Mouse (Mus musculus) liver, embryonic 14.5 days (tissue): Measurements from ENCODE around the gene Taar2.

Source experiments
- CTCF ChIP-seq: IDR thresholded peaks from 2 replicates; pipeline ENCODE4 v1.5.1; 2016; ENCODE audit warnings: antibody characterized with exemption, low read depth, control low read depth
- EP300 ChIP-seq: IDR thresholded peaks from 2 replicates; pipeline ENCODE4 v1.6.1; 2016; ENCODE audit warnings: antibody characterized with exemption, low read depth

- no peak for TF ChIP-seq CTCF
- no peak for TF ChIP-seq EP300
Observed at GRCm38 (mm10) chr10:23905661-23906060, 32.7 kb upstream of the Taar2 start.
